Mouse (Mus musculus) spleen, postnatal 10 days (tissue): ENCODE results near the gene Ang2.
"Not testable (repeated sequence)": the region's sequence is repeated elsewhere in the genome, so short reads cannot be mapped to it uniquely, and the experiment has no call there.

ENCODE experiments used
- DNase-seq, 2 experiments: peaks; one replicate each; pipeline ENCODE4 v3.0.0; 2021 to 2022; ENCODE audit warnings: low spot score in 2 of 2

The Ang2 gene

GRCm38 (mm10) chr14:51199098-51200023, at the start of gene Ang2:
Gene Ang2, minus strand, starts transcription at chr14:51199148.
- DNase-seq: no peak

- no peak for DNase-seq
These were observed 48.8 kb upstream of the Ang2 start for GRCm38 (mm10) chr14:51247736-51248135.

- DNase-seq: peak in 1 of 2 experiments; percentile 53
These were observed 42.0 kb upstream of the Ang2 start for GRCm38 (mm10) chr14:51240899-51241298.

GRCm38 (mm10) chr14:51237488-51237887, 38.5 kb upstream of the Ang2 start:
- DNase-seq: not testable (repeated sequence)

GRCm38 (mm10) chr14:51229657-51230056, 30.7 kb upstream of the Ang2 start:
- not testable (repeated sequence) for DNase-seq

GRCm38 (mm10) chr14:51220075-51220474, 21.1 kb upstream of the Ang2 start:
- DNase-seq: not testable (repeated sequence)

GRCm38 (mm10) chr14:51203115-51203514, 4.2 kb upstream of the Ang2 start, which contains the start of gene Ear14:
Gene Ear14, plus strand, starts transcription at chr14:51203391.
- no peak for DNase-seq

- no peak for DNase-seq
These were observed 1.5 kb upstream of the Ang2 start for GRCm38 (mm10) chr14:51200466-51200865.

- no peak for DNase-seq
These were observed 1.1 kb upstream of the Ang2 start for GRCm38 (mm10) chr14:51200054-51200453.

- DNase-seq: no peak
These were observed 3.3 kb downstream of the Ang2 start for GRCm38 (mm10) chr14:51195681-51196080.

- not testable (repeated sequence) for DNase-seq
These were observed 17.9 kb downstream of the Ang2 start for GRCm38 (mm10) chr14:51181051-51181450.

GRCm38 (mm10) chr14:51173843-51174242, 25.1 kb downstream of the Ang2 start:
- DNase-seq: no peak

GRCm38 (mm10) chr14:51172947-51173346, 26.0 kb downstream of the Ang2 start:
- not testable (repeated sequence) for DNase-seq

GRCm38 (mm10) chr14:51172095-51172865, 26.7 kb downstream of the Ang2 start:
- DNase-seq: peak in 1 of 2 experiments; percentile 62

- no peak for DNase-seq
These were observed 32.9 kb downstream of the Ang2 start for GRCm38 (mm10) chr14:51166068-51166467.

GRCm38 (mm10) chr14:51165435-51165834, 33.5 kb downstream of the Ang2 start:
- no peak for DNase-seq

GRCm38 (mm10) chr14:51163323-51163722, 35.6 kb downstream of the Ang2 start:
- not testable (repeated sequence) for DNase-seq

GRCm38 (mm10) chr14:51161976-51162375, 37.0 kb downstream of the Ang2 start, which contains the start of gene Rnase2b:
Gene Rnase2b, plus strand, starts transcription at chr14:51162260.
- not testable (repeated sequence) for DNase-seq

- no peak for DNase-seq
These were observed 41.9 kb downstream of the Ang2 start for GRCm38 (mm10) chr14:51157072-51157471.

GRCm38 (mm10) chr14:51156736-51157068, 42.2 kb downstream of the Ang2 start:
- DNase-seq: no peak

- no peak for DNase-seq
These were observed 42.8 kb downstream of the Ang2 start for GRCm38 (mm10) chr14:51156056-51156735.
